Mouse (Mus musculus): ENCODE data around the gene Furin. TPM values are rescaled to one million over a fixed set of nuclear protein-coding genes. Genes with fewer than 3 reads are reported as not detected.

The Furin gene
- polyA plus RNA-seq, 1 experiment, result 145 TPM

GRCm38 (mm10) chr7:80441986-80442904 lies 37.0 kb upstream of the Furin start:
- DNase-seq, result no peak
- H3K4me1 ChIP-seq (ENCODE audit: control insufficient read depth, insufficient read depth, low read length), result peaks cover 13% of the 10 kb centered on the region; the same call in 1 of the 2 replicates
- TF ChIP-seq POLR2A (IDR thresholded peaks at IDR 0.05; ENCODE audit: low read depth, low read length), result no peak
- no peak for TF ChIP-seq CTCF (conservative IDR thresholded peaks at IDR 0.05; ENCODE audit: insufficient read depth, insufficient read length, low read depth, low read length)

GRCm38 (mm10) chr7:80440685-80441084 lies 35.4 kb upstream of the Furin start:
- DNase-seq, result no peak
- peaks cover 13% of the 10 kb centered on the region; the same call in 1 of the 2 replicates for H3K4me1 ChIP-seq (ENCODE audit: control insufficient read depth, insufficient read depth, low read length)
- no peak overlapping the region for H3K27ac ChIP-seq (ENCODE audit: insufficient read depth, low read depth, low read length)
- 78% methylated on average over 4 of the region's 4 CpGs for WGBS
- H3K27me3 ChIP-seq (replicated peaks; ENCODE audit: control insufficient read depth, insufficient read depth, low read length), result no peaks in the 10 kb centered on the region
- H3K4me3 ChIP-seq (ENCODE audit: insufficient read depth, low read depth, low read length), result no peak overlapping the region
- no peak for TF ChIP-seq POLR2A (IDR thresholded peaks at IDR 0.05; ENCODE audit: low read depth, low read length)
- TF ChIP-seq CTCF (conservative IDR thresholded peaks at IDR 0.05; ENCODE audit: insufficient read depth, insufficient read length, low read depth, low read length), result no peak
- H3K36me3 ChIP-seq (ENCODE audit: control insufficient read depth, insufficient read depth, low read length), result no peaks in the 10 kb centered on the region

More at GRCm38 (mm10) chr7:80441986-80442904, 37.0 kb upstream of the Furin start:
- no peaks in the 10 kb centered on the region for H3K36me3 ChIP-seq (ENCODE audit: control insufficient read depth, insufficient read depth, low read length)
- no peaks in the 10 kb centered on the region for H3K27me3 ChIP-seq (replicated peaks; ENCODE audit: control insufficient read depth, insufficient read depth, low read length)
- H3K27ac ChIP-seq (ENCODE audit: insufficient read depth, low read depth, low read length), result no peak overlapping the region
- no peak overlapping the region for H3K4me3 ChIP-seq (ENCODE audit: insufficient read depth, low read depth, low read length)
- WGBS, result 87% methylated on average over 11 of the region's 11 CpGs

GRCm38 (mm10) chr7:80439789-80440488 lies 34.7 kb upstream of the Furin start:
- no peak for TF ChIP-seq POLR2A (IDR thresholded peaks at IDR 0.05; ENCODE audit: low read depth, low read length)
- no peak for TF ChIP-seq CTCF (conservative IDR thresholded peaks at IDR 0.05; ENCODE audit: insufficient read depth, insufficient read length, low read depth, low read length)
- no peak for DNase-seq
- Histone ChIP-seq H3K27ac (ENCODE audit: insufficient read depth, low read depth, low read length) (no peak overlapping the region), H3K27me3 (replicated peaks; ENCODE audit: control insufficient read depth, insufficient read depth, low read length) (no peaks in the 10 kb centered on the region), H3K4me1 (ENCODE audit: control insufficient read depth, insufficient read depth, low read length) (peaks cover 13% of the 10 kb centered on the region; the same call in 1 of the 2 replicates), H3K4me3 (ENCODE audit: insufficient read depth, low read depth, low read length) (no peak overlapping the region), H3K36me3 (ENCODE audit: control insufficient read depth, insufficient read depth, low read length) (no peaks in the 10 kb centered on the region)
- WGBS, result 73% methylated on average over 10 of the region's 10 CpGs

- Histone ChIP-seq H3K4me3 (ENCODE audit: insufficient read depth, low read depth, low read length) (no peak overlapping the region), H3K4me1 (ENCODE audit: control insufficient read depth, insufficient read depth, low read length) (peaks cover 13% of the 10 kb centered on the region; the same call in 1 of the 2 replicates), H3K27me3 (replicated peaks; ENCODE audit: control insufficient read depth, insufficient read depth, low read length) (no peaks in the 10 kb centered on the region), H3K27ac (ENCODE audit: insufficient read depth, low read depth, low read length) (peak overlapping the region; percentile 46), H3K36me3 (ENCODE audit: control insufficient read depth, insufficient read depth, low read length) (no peaks in the 10 kb centered on the region)
- TF ChIP-seq POLR2A (IDR thresholded peaks at IDR 0.05; ENCODE audit: low read depth, low read length) (no peak), CTCF (conservative IDR thresholded peaks at IDR 0.05; ENCODE audit: insufficient read depth, insufficient read length, low read depth, low read length) (no peak)
- WGBS, result 20% methylated on average over 15 of the region's 15 CpGs
- peak; percentile 54 for DNase-seq
Observed at GRCm38 (mm10) chr7:80439032-80439760, 34.0 kb upstream of the Furin start.

- Histone ChIP-seq H3K36me3 (ENCODE audit: control insufficient read depth, insufficient read depth, low read length) (no peaks in the 10 kb centered on the region), H3K27me3 (replicated peaks; ENCODE audit: control insufficient read depth, insufficient read depth, low read length) (no peaks in the 10 kb centered on the region), H3K27ac (ENCODE audit: insufficient read depth, low read depth, low read length) (no peak overlapping the region), H3K4me1 (ENCODE audit: control insufficient read depth, insufficient read depth, low read length) (peaks cover 13% of the 10 kb centered on the region; the same call in 1 of the 2 replicates), H3K4me3 (ENCODE audit: insufficient read depth, low read depth, low read length) (no peak overlapping the region)
- WGBS, result 74% methylated on average over 7 of the region's 7 CpGs
- TF ChIP-seq POLR2A (IDR thresholded peaks at IDR 0.05; ENCODE audit: low read depth, low read length), result no peak
- TF ChIP-seq CTCF (conservative IDR thresholded peaks at IDR 0.05; ENCODE audit: insufficient read depth, insufficient read length, low read depth, low read length), result no peak
- peak; percentile 64 for DNase-seq
Observed at GRCm38 (mm10) chr7:80436571-80436970, 31.3 kb upstream of the Furin start.

GRCm38 (mm10) chr7:80435594-80435993 lies 30.4 kb upstream of the Furin start:
- no peak for DNase-seq
- Histone ChIP-seq H3K27ac (ENCODE audit: insufficient read depth, low read depth, low read length) (no peak overlapping the region), H3K36me3 (ENCODE audit: control insufficient read depth, insufficient read depth, low read length) (no peaks in the 10 kb centered on the region), H3K4me3 (ENCODE audit: insufficient read depth, low read depth, low read length) (no peak overlapping the region), H3K4me1 (ENCODE audit: control insufficient read depth, insufficient read depth, low read length) (peaks cover 13% of the 10 kb centered on the region; the same call in 1 of the 2 replicates), H3K27me3 (replicated peaks; ENCODE audit: control insufficient read depth, insufficient read depth, low read length) (no peaks in the 10 kb centered on the region)
- no peak for TF ChIP-seq POLR2A (IDR thresholded peaks at IDR 0.05; ENCODE audit: low read depth, low read length)
- no peak for TF ChIP-seq CTCF (conservative IDR thresholded peaks at IDR 0.05; ENCODE audit: insufficient read depth, insufficient read length, low read depth, low read length)
- WGBS, result 81% methylated on average over 3 of the region's 3 CpGs
